In genomic region chr3:101605721-101606120, GRCm38 (mm10) we compare ENCODE assay signal across 17 mouse cellular contexts. TPM values are rescaled to one million over a fixed set of nuclear protein-coding genes. Genes with fewer than 3 reads are reported as not detected.
DNase-seq lines count a peak whose midpoint lies in the region; ATAC-seq lines count a peak whose summit lies in the region.
"Had no signal": no experiment of that assay in that cellular context is flagged by ENCODE, and none has a peak within 500 bp of the region (broad histone marks: within the 10 kb centered on the region; RNA-seq: fewer than 3 reads in every experiment).

No protein-coding gene starts in this region.

- DNase-seq in hindbrain, embryonic 10.5 days (ENCODE audit: low spot score), result no peak
- no peak for DNase-seq in neural tube, embryonic 10.5 days (ENCODE audit: extremely low spot score, low spot score)
- DNase-seq in natural killer cell, adult 2 months (ENCODE audit: low spot score in 2 of 2), result no peak
- no peak for DNase-seq in adrenal gland, adult 2 months
- DNase-seq: adrenal gland, postnatal 25 days; gastrocnemius, postnatal 36 days; heart, postnatal 36 days; kidney, adult 18-20 months; spleen, adult 18-20 months; thymus, adult 18-20 months had no signal

- H3K9ac ChIP-seq in hindbrain, embryonic 15.5 days, result no peak overlapping the region
- no peak overlapping the region for H3K9ac ChIP-seq in neural tube, embryonic 13.5 days

- no peaks in the 10 kb centered on the region for H3K9me3 ChIP-seq in hindbrain, embryonic 15.5 days
- H3K9me3 ChIP-seq in hindbrain, embryonic 10.5 days, result no peaks in the 10 kb centered on the region
- no peaks in the 10 kb centered on the region for H3K9me3 ChIP-seq in neural tube, embryonic 13.5 days
- H3K9me3 ChIP-seq: embryonic facial prominence, embryonic 15.5 days; heart, embryonic 10.5 days; midbrain, embryonic 12.5 days had no signal

- H3K27ac ChIP-seq in hindbrain, embryonic 15.5 days (replicated peaks), result no peak overlapping the region
- no peak overlapping the region for H3K27ac ChIP-seq in hindbrain, embryonic 10.5 days
- no peak overlapping the region for H3K27ac ChIP-seq in neural tube, embryonic 13.5 days (replicated peaks)
- H3K27ac ChIP-seq: macrophage had no signal

- ATAC-seq in hindbrain, embryonic 15.5 days (ENCODE audit: low FRiP score, low read depth), result no peak
- ATAC-seq in neural tube, embryonic 13.5 days (ENCODE audit: low read depth), result no peak
- ATAC-seq in activated CD4-positive, CD25-positive, alpha-beta regulatory T cell, adult 4 months, result peak; percentile 6

- peak overlapping the region; percentile 79 for H3K4me2 ChIP-seq in hindbrain, embryonic 15.5 days
- H3K4me2 ChIP-seq in neural tube, embryonic 13.5 days, result peak overlapping the region; percentile 72; the same call in 1 of the 2 replicates

- H3K27me3 ChIP-seq in hindbrain, embryonic 15.5 days, result no peaks in the 10 kb centered on the region
- H3K27me3 ChIP-seq in hindbrain, embryonic 10.5 days (ENCODE audit: insufficient read depth, poor library complexity, severe bottlenecking), result peaks cover 15% of the 10 kb centered on the region; the same call in 1 of the 2 replicates
- H3K27me3 ChIP-seq in neural tube, embryonic 13.5 days, result no peaks in the 10 kb centered on the region; the same call in 1 of the 2 replicates
- H3K27me3 ChIP-seq: embryonic facial prominence, embryonic 15.5 days had no signal

- peaks cover 33% of the 10 kb centered on the region for H3K4me1 ChIP-seq in hindbrain, embryonic 15.5 days (replicated peaks)
- H3K4me1 ChIP-seq in hindbrain, embryonic 10.5 days (replicated peaks), result peaks cover 43% of the 10 kb centered on the region
- H3K4me1 ChIP-seq in neural tube, embryonic 13.5 days (replicated peaks), result peaks cover 41% of the 10 kb centered on the region

- H3K36me3 ChIP-seq in hindbrain, embryonic 15.5 days, result no peaks in the 10 kb centered on the region
- no peaks in the 10 kb centered on the region for H3K36me3 ChIP-seq in hindbrain, embryonic 10.5 days
- H3K36me3 ChIP-seq in neural tube, embryonic 13.5 days, result no peaks in the 10 kb centered on the region
- H3K36me3 ChIP-seq: embryonic facial prominence, embryonic 15.5 days; heart, embryonic 10.5 days; midbrain, embryonic 12.5 days had no signal

- WGBS in hindbrain, embryonic 15.5 days, result 73% methylated on average over 2 of the region's 2 CpGs
- WGBS in hindbrain, embryonic 10.5 days, result 64% methylated on average over 2 of the region's 2 CpGs
- 75% methylated on average over 2 of the region's 2 CpGs for WGBS in neural tube, embryonic 13.5 days

- no peak overlapping the region for H3K4me3 ChIP-seq in hindbrain, embryonic 15.5 days
- H3K4me3 ChIP-seq in hindbrain, embryonic 10.5 days, result no peak overlapping the region
- H3K4me3 ChIP-seq in neural tube, embryonic 13.5 days, result no peak overlapping the region

RNA-seq across cellular contexts. Expression of gene Atp1a1, which starts 1.2 kb away (rescaled TPM):
- 69.3 and 72.6 TPM in 2 replicates for polyA plus RNA-seq in hindbrain, embryonic 15.5 days (2015; fragmentation: Nextera tagmentation; extraction: Ambion mirVana)
- polyA plus RNA-seq in hindbrain, embryonic 10.5 days (2016; fragmentation: Nextera tagmentation; extraction: Ambion mirVana), result 50.2 and 63.3 TPM in 2 replicates
- 66.4 and 69.5 TPM in 2 replicates for polyA plus RNA-seq in neural tube, embryonic 13.5 days (2015; fragmentation: Nextera tagmentation; extraction: Ambion mirVana)
- 10 to 100 TPM; 15.1 to 17.4 TPM for polyA plus RNA-seq in activated CD4-positive, CD25-positive, alpha-beta regulatory T cell, adult 4 months (2017; shearing (Covaris generic))
- 1,000 to 10,000 TPM in 1 of 2 experiments, 100 to 1,000 TPM in 1; 611 to 1,035 TPM for total RNA-seq in adrenal gland, adult 2 months (2021)
- polyA plus RNA-seq in adrenal gland, adult 2 months (2012; rRNA removed), result 301 and 380 TPM in 2 replicates
